Mouse (Mus musculus) CH12.LX (cell line): ENCODE data around the gene Fgfrl1. TPM values are rescaled to one million over a fixed set of nuclear protein-coding genes. Genes with fewer than 3 reads are reported as not detected.

Source experiments
- DNase-seq: peaks from one replicate; pipeline ENCODE4 v3.0.0-alpha.2; 2013; ENCODE audit errors: extremely low read depth
- H3K27ac ChIP-seq: 2 replicates; pipeline ENCODE4 v1.5.1; 2012; ENCODE audit warnings: low read depth, mild to moderate bottlenecking, control low read depth, moderate library complexity; ENCODE audit not compliant: insufficient read depth
- H3K27me3 ChIP-seq: replicated peaks from 2 replicates; pipeline ENCODE3; 2012; ENCODE audit warnings: inconsistent platforms
- H3K36me3 ChIP-seq, 2 experiments: replicated peaks in 1 of 2; 2 replicates each; pipeline versions ENCODE3 to v1.6.1; 2012; ENCODE audit warnings: inconsistent platforms in 1 of 2, low read length in 1 of 2, mild to moderate bottlenecking in 1 of 2, mixed read lengths in 1 of 2, moderate library complexity in 1 of 2; ENCODE audit not compliant: control insufficient read depth in 1 of 2, insufficient read depth in 1 of 2
- H3K4me1 ChIP-seq, 2 experiments: 2 replicates each; pipeline ENCODE4 v1.6.1; 2012; ENCODE audit warnings: inconsistent platforms in 1 of 2, moderate library complexity in 1 of 2; ENCODE audit not compliant: insufficient read depth in 2 of 2, control insufficient read depth in 1 of 2
- H3K4me2 ChIP-seq: 2 replicates; pipeline ENCODE4 v1.6.1; 2012; ENCODE audit warnings: low read depth, mild to moderate bottlenecking, control low read depth; ENCODE audit not compliant: poor library complexity, insufficient read depth, severe bottlenecking
- H3K4me3 ChIP-seq, 3 experiments: fragments of 150-350 bp in 1 of 3; sonication (generic) in 1 of 3; replicated peaks in 1 of 3; 2 replicates each; pipeline versions ENCODE3 to v1.5.1; 2011 to 2012; ENCODE audit warnings: low read depth in 2 of 3, low read length in 2 of 3, mild to moderate bottlenecking in 2 of 3, moderate library complexity in 2 of 3, control low read depth in 1 of 3, improper control_type of control experiment in 1 of 3, inconsistent platforms in 1 of 3, mixed read lengths in 1 of 3; ENCODE audit not compliant: poor library complexity in 1 of 3
- H3K79me2 ChIP-seq: replicated peaks from 2 replicates; pipeline ENCODE4 v1.6.1; 2012; ENCODE audit warnings: mild to moderate bottlenecking, moderate library complexity; ENCODE audit not compliant: control insufficient read depth, poor library complexity, insufficient read depth, severe bottlenecking; ENCODE audit errors: extremely low read depth
- H3K9ac ChIP-seq: 2 replicates; pipeline ENCODE4 v1.6.1; 2012; ENCODE audit warnings: low read depth, mild to moderate bottlenecking, control low read depth, moderate library complexity; ENCODE audit not compliant: insufficient read depth
- H3K9me3 ChIP-seq: replicated peaks from 2 replicates; pipeline ENCODE3; 2012; ENCODE audit warnings: low read length, inconsistent platforms, mixed read lengths
- CHD1 ChIP-seq: IDR thresholded peaks from 2 replicates; pipeline ENCODE4 v1.6.1; 2012; ENCODE audit warnings: low read depth, low read length, improper control_type of control experiment, inconsistent platforms
- ELF1 ChIP-seq: IDR thresholded peaks from 2 replicates; pipeline ENCODE4 v1.6.1; 2014; ENCODE audit warnings: low read depth, mild to moderate bottlenecking, inconsistent platforms, low read length, improper control_type of control experiment
- ETS1 ChIP-seq: conservative IDR thresholded peaks from 2 replicates; pipeline ENCODE4 v1.6.1; 2012; ENCODE audit warnings: low read depth, mild to moderate bottlenecking, inconsistent platforms, low read length, improper control_type of control experiment, moderate library complexity
- GABPA ChIP-seq: IDR thresholded peaks from 2 replicates; pipeline ENCODE4 v1.6.1; 2012; ENCODE audit warnings: low read depth, low read length, improper control_type of control experiment, inconsistent platforms; ENCODE audit not compliant: insufficient replicate concordance
- HCFC1 ChIP-seq: IDR thresholded peaks from 2 replicates; pipeline ENCODE4 v1.6.1; 2012; ENCODE audit warnings: low read depth, mild to moderate bottlenecking, inconsistent platforms, low read length, improper control_type of control experiment
- IRF4 ChIP-seq: IDR thresholded peaks from 2 replicates; pipeline ENCODE4 v1.6.1; 2014; ENCODE audit warnings: low read depth, mild to moderate bottlenecking, inconsistent platforms, low read length, improper control_type of control experiment
- JUN ChIP-seq: IDR thresholded peaks from 2 replicates; pipeline ENCODE4 v1.6.1; 2011; ENCODE audit warnings: low read depth, mild to moderate bottlenecking, low read length, improper control_type of control experiment, moderate library complexity; ENCODE audit not compliant: insufficient read depth
- JUND ChIP-seq: conservative IDR thresholded peaks from 2 replicates; pipeline ENCODE4 v1.6.1; 2011; ENCODE audit warnings: low read depth, low read length, improper control_type of control experiment
- MYC ChIP-seq: IDR thresholded peaks from 2 replicates; pipeline ENCODE4 v1.6.1; 2011; ENCODE audit warnings: low read depth, mild to moderate bottlenecking, improper control_type of control experiment, low read length
- NRF1 ChIP-seq: IDR thresholded peaks from 2 replicates; pipeline ENCODE4 v1.6.1; 2014; ENCODE audit warnings: low read depth, mild to moderate bottlenecking, inconsistent platforms, low read length, improper control_type of control experiment, moderate library complexity
- POLR2A ChIP-seq: IDR thresholded peaks from 2 replicates; pipeline ENCODE4 v1.6.1; 2011; ENCODE audit warnings: low read depth, mild to moderate bottlenecking, improper control_type of control experiment, low read length
- POLR2AphosphoS2 ChIP-seq: IDR thresholded peaks from 2 replicates; pipeline ENCODE4 v1.6.1; 2011; ENCODE audit warnings: low read depth, low read length, improper control_type of control experiment
- RAD21 ChIP-seq: IDR thresholded peaks from 2 replicates; pipeline ENCODE4 v1.6.1; 2011; ENCODE audit warnings: low read depth, mild to moderate bottlenecking, low read length, improper control_type of control experiment, moderate library complexity
- SIN3A ChIP-seq: IDR thresholded peaks from 2 replicates; pipeline ENCODE4 v1.6.1; 2012; ENCODE audit warnings: low read length, improper control_type of control experiment, inconsistent platforms
- TBP ChIP-seq: conservative IDR thresholded peaks from 2 replicates; pipeline ENCODE4 v1.6.1; 2011; ENCODE audit warnings: low read depth, low read length, improper control_type of control experiment
- UBTF ChIP-seq: IDR thresholded peaks from 2 replicates; pipeline ENCODE4 v1.6.1; 2012; ENCODE audit warnings: low read depth, mild to moderate bottlenecking, inconsistent platforms, low read length, improper control_type of control experiment, moderate library complexity
- USF1 ChIP-seq: IDR thresholded peaks from 2 replicates; pipeline ENCODE4 v1.6.1; 2014; ENCODE audit warnings: low read depth, mild to moderate bottlenecking, inconsistent platforms, low read length, improper control_type of control experiment
- ZMIZ1 ChIP-seq: IDR thresholded peaks from 2 replicates; pipeline ENCODE4 v1.6.1; 2012; ENCODE audit warnings: low read depth, mild to moderate bottlenecking, inconsistent platforms, low read length, improper control_type of control experiment
- ZNF384 ChIP-seq: IDR thresholded peaks from 2 replicates; pipeline ENCODE4 v1.6.1; 2012; ENCODE audit warnings: low read depth, low read length, improper control_type of control experiment, inconsistent platforms
- dilution Hi-C: fragments of 300-500 bp; cut with MboI; formaldehyde crosslinking; loops from 2 replicates; pipeline ENCODE4 v1.14.3; 2020; ENCODE audit warnings: low sequenced_read_pairs; ENCODE audit not compliant: extremely low pct_unique_long_range_greater_than_20kb, extremely low pct_ligation_motif_present
- in situ Hi-C: fragments of 300-500 bp; cut with MboI; formaldehyde crosslinking; loops from 3 replicates; pipeline ENCODE4 v1.14.3; 2019; ENCODE audit warnings: low sequenced_read_pairs, low pct_ligation_motif_present, low pct_unique_long_range_greater_than_20kb, mixed read lengths
- polyA plus RNA-seq: library from polyadenylated mRNA; unstranded; fragments of >175 nt; gene quantifications from 2 replicates; pipeline ENCODE4 v1.2.1, GENCODE M21; 2012; ENCODE audit warnings: low read depth; ENCODE audit not compliant: insufficient read length
- total RNA-seq, 2 experiments: library from RNA; depleted of rRNA; stranded (reverse); fragments of 300-350 nt in 1 of 2; fragments of >200 nt in 1 of 2; gene quantifications; 2 replicates each; pipeline ENCODE4 v1.2.3; 2012 to 2014

Gene Fgfrl1
- total and polyA plus RNA-seq, 3 experiments, result 0.17 to 0.64 (median 0.26) TPM

DNA sequence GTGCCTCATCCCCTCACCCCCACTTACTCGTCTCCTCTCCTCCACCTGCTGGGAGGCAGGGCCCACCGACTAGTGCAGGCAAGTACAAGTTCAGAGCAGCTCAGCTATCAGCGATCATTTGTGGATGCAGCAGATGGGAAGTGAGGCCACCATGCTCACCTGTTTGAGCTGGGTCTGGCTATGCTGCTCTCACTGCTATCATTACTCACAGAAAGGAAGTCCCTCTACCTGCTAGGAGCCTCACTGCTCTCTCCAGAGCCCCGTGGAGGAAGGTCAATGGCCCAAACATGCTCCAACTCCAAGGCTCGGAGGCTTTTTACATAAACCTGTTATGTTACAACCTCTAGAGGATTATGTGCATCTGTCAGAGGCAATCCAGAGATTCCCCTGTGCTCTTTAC lies 34.8 kb upstream of the Fgfrl1 start:
- peaks cover 6 to 23% of the 10 kb centered on the region in 2 experiments for H3K4me1 ChIP-seq
- H3K9ac ChIP-seq, result no peak overlapping the region
- H3K36me3 ChIP-seq, result peaks cover 50 to 61% of the 10 kb centered on the region in 2 experiments
- no peak overlapping the region for H3K4me2 ChIP-seq
- H3K9me3 ChIP-seq, result no peaks in the 10 kb centered on the region
- dilution Hi-C loops (no loop called here), in situ Hi-C loops (loop anchor here (25.0 kb wide), 1 partner anchor 220 kb away; the partner anchor contains the start of genes Atp5k and Mfsd7a)
- no peaks in the 10 kb centered on the region for H3K79me2 ChIP-seq
- no peaks in the 10 kb centered on the region for H3K27me3 ChIP-seq
- H3K27ac ChIP-seq, result no peak overlapping the region
- no peak for DNase-seq
- TF ChIP-seq JUN, result no peak
- TF ChIP-seq CHD1, result no peak
- no peak for TF ChIP-seq SIN3A
- TF ChIP-seq RAD21, result no peak
- no peak for TF ChIP-seq NRF1
- TF ChIP-seq ZMIZ1, result no peak
- no peak for TF ChIP-seq MYC
- no peak for TF ChIP-seq POLR2A
- no peak for TF ChIP-seq UBTF
- no peak for TF ChIP-seq JUND
- TF ChIP-seq ZNF384, result no peak
- TF ChIP-seq IRF4, result no peak
- TF ChIP-seq GABPA, result no peak
- TF ChIP-seq, all 38 proteins: peak for 0
- no peak overlapping the region for H3K4me3 ChIP-seq

DNA sequence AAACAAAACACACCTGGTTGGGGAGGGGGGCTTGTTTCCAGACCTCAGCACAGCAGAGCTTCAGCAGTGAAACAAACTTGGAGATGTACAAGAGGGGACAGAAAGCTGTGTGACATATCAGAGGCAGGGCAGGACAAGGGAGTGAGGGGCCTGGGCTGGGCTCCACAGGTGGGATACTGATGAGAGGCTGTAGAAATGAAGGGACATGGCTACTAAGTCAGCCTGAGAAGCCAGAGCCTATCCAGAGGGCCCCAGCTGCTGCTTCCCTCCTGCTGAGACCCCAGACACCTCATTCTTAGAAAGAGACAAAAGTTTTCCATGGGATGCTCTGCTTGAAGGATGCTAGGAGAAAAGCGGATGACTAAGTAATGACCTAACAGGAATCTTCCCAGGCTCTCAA lies 33.6 kb upstream of the Fgfrl1 start:
- Histone ChIP-seq H3K79me2 (no peaks in the 10 kb centered on the region), H3K4me1 (peaks cover 6 to 23% of the 10 kb centered on the region in 2 experiments), H3K9ac (no peak overlapping the region), H3K9me3 (no peaks in the 10 kb centered on the region), H3K4me2 (no peak overlapping the region), H3K36me3 (peaks cover 39 to 49% of the 10 kb centered on the region in 2 experiments), H3K27me3 (peaks cover 3% of the 10 kb centered on the region), H3K4me3 (no peak overlapping the region), H3K27ac (no peak overlapping the region)
- dilution Hi-C loops, result no loop called here
- DNase-seq, result no peak
- in situ Hi-C loops, result loop anchor here (25.0 kb wide), 1 partner anchor 221 kb away; the partner anchor contains the start of genes Atp5k and Mfsd7a
- TF ChIP-seq USF1 (no peak), SIN3A (no peak), ELF1 (no peak), MYC (no peak), ETS1 (no peak), HCFC1 (no peak), JUND (no peak), POLR2AphosphoS2 (no peak), ZNF384 (no peak), TBP (no peak)
